Mouse (Mus musculus): ENCODE measurements around the gene Phactr1.
A peak's percentile ranks its signal among the peaks of the same experiment; 100 is the strongest.

Phactr1 gene

DNA sequence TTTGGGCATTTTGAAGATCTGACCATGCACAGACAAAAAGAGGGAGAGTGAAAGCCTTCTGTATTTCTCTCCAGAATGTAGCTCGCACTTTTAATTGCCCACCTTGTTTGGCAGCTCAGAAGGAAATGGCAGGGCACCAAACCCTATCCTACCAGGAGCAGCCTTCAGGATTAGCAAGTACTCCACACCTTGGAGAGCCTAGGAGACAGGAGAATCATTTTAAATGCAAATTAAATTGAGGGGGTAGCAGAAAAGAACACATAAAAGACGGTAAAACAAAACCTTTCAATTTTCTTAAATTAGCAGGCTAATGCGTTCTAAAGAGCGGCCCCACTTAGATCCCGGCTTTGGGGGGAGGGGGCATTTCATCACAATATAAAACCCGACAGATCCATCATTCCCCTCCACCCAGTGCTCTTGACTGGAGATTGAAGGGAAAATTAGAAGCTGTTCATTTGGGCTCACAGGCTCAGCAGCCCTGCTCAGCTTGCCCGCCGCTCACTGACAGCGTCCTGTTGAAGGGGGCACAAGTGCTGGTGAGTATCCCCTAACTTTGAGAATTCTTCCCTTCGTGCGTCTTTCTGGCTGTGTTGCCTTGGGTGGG lies at the start of gene Phactr1:
TSS of gene Phactr1 (plus strand) at position 233 of the 604 bp plus-strand sequence.
- DNase-seq (ENCODE audit: low spot score in 2 of 2) = no peak

DNA sequence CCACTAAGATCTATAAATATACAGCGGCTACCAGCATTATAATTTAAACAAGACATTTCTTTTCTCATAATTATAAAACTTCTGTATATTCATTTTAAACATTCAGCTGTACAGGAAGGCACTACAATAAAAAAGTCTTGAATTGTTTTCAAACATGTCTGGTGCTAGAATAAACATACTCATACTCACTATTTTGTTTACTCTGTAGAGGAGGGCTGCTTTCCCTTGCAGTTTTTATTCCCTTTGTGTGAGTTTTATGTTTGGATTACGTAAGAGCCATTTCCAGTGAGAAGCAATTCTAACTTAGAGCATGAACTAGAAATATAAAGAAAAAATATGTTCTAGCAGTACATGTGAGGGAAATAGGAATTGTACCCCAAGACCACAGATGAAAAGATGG lies 45.5 kb upstream of the Phactr1 start:
- DNase-seq (ENCODE audit: low spot score in 2 of 2) = no peak

DNA sequence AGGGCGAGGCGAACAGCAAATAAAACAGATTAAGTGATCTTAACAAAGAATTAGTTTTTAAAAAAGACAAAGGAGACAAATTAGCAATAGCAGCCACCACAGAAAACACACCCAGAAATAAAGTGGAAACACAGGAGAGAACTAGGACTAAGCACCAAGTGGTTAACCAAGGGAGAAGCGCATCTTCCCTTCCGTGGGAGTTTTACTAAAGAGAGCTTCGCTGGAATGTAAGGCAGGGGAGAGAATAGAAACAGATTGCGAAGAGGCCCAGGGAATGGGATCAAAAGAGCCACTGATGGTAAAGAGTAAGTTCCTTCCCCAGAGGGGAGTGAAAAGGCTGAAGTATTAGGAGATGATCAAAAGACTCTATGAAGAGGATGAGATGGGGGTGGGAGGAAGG lies 30.2 kb upstream of the Phactr1 start:
- no peak for DNase-seq (ENCODE audit: low spot score in 2 of 2)

DNA sequence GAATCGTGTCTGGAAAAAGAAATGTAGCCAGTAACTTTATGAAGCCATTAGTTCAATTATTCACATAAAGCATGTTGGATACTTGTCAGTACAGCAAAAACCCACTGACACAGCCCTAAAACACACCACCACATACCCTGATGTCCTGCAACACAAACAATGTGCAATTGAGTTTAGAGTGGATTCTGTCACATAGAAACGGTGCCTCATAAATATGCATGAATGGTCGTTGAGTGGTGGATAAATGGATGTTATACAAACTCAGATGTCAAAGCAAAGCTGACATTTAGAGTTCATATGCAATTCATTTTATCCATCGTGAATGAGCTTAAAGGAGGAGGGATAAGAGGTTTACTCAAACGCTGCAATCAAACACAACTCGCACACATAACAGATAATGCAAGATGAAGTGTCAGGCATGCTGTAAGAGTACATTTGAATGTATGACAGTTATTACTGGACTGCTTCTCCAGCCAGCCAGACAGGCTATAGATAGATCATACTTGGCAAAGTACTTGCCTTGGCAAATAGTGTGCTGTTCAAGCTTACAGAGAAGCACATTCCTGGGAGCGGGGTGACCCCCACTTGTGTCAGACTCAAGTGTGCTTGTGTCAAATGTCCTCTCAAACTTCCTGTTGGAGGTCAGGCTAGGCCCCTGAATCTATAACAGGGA lies 23.6 kb upstream of the Phactr1 start:
- peak; percentile 22 to 30 for DNase-seq (ENCODE audit: low spot score in 2 of 2)

DNA sequence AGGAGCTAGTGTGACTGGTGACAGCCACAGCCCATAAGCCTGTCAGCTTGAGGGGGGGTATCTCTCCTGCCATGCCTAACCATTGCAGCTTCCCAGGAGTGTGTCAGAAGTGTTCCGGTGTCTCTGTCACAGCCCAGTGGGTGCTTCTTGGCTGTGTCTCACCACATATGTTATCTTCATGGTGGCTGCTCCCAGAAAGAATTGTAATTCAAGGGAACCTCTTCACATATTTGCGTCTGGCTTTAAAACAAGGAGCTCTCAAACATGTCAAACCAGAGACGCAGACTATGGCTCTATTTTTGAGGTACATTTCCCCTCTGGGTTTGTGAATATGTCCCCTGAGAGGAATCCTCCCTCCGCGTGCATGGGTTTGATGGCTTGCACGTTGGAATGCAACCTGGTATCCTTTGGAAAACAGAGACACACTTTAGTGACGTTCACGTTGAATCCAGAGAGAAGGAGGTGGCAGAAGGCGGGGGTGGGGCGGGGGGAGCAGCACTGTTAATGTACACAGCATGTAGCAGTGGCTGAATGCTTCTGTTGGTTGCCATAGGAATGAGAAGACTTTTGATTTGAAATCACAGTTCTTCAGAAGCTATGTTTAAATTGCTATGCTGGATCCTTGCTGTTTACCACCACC lies 8.7 kb upstream of the Phactr1 start:
- DNase-seq (ENCODE audit: low spot score in 2 of 2) = no peak

DNA sequence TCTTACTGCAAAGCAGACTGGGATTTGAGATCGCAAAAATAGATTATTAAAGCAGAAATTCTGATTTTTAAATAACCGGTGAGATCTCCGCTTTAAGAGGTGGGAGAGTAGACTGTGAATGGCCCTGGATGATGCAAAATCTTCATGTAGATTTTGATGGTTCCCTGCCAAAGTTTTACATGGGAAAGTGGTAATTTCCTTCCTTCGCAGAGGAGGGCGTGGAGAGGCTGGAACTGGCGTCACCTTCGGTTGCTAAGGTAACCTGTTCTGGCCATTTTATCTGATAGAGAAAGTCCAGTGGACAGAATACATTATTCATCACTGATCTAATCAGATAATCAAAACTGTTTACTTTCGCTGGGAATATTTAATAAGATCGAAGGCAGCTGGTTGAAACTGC lies 876 bp downstream of the Phactr1 start:
- no peak for DNase-seq (ENCODE audit: low spot score in 2 of 2)

DNA sequence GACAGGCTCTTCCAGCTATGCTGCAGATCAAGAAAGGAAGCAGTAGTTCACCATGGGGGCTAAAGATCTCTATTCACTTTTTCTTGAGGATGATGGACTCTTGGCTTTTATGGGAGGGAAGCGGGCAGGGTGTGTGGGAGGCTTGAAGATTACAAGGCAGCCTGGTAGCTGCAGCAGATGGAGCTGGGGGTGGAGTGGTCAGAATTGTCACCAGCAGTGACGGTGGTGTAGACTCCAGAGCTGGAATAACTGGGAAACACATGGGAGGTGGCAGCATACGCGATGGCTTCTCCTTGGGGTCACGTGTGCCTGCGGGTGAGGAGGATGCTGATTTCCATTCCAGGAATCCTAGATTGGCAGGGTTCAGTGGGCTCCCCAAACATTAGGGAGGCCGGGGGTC lies 3.8 kb downstream of the Phactr1 start:
- no peak for DNase-seq (ENCODE audit: low spot score in 2 of 2)

DNA sequence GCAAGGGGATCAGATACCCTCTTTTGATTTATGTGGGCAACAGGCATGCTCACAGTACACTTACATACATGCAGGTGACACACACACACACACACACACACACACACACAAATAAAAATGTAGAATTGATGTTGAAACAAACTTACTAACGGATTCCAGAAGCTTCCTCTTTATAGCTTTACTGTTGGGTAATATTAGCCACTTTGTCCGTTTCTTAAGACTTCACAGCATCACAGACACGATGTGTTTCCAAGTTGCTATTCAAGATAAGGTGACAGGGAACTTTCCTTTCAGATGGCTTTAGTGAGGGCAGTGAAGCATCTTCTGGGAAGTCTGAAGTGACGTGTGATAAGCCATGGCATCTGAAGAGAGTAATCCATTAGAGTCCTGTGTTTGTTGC lies 11.8 kb downstream of the Phactr1 start:
- no peak for DNase-seq (ENCODE audit: low spot score in 2 of 2)

DNA sequence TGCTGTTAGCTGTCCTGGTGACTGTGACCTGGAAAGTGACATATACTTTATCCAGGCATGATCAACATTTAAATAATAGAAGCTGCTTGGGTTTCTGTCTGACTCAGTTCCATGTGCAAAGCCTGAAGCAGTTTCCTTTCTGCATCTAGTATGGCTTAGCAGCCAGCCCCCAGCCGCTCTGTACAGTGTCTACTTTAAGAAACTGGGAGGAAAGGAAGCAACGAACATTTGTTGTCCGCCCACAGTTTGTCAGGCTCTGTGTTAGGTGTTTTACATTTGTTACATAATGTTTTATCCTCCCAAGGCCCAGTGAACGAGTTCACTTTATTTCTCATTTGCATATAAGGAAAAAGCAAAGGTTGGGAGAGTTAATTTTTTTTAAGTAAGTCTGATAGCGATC lies 16.2 kb downstream of the Phactr1 start:
- DNase-seq (ENCODE audit: low spot score in 2 of 2) = no peak

DNA sequence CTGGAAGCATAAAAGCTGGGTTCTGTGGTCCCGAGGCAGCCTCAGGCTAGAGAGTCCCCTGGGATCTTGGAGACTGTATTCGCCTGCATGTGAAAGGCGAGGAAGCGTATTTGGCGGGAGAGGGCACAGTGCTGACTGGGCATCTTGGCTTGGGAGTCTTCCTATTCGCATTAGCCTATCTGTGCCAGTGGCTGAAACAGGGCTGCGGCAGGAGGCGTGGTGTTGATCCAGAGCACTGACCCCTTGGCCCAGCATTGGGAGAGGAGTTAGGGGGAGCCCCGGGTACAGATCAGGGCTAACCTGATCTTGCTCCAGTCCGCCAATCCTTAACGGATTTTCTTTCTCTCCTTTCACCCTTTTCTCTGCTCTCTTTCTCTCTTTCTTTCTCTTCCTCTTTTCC lies 28.7 kb downstream of the Phactr1 start:
- DNase-seq (ENCODE audit: low spot score in 2 of 2) = no peak

DNA sequence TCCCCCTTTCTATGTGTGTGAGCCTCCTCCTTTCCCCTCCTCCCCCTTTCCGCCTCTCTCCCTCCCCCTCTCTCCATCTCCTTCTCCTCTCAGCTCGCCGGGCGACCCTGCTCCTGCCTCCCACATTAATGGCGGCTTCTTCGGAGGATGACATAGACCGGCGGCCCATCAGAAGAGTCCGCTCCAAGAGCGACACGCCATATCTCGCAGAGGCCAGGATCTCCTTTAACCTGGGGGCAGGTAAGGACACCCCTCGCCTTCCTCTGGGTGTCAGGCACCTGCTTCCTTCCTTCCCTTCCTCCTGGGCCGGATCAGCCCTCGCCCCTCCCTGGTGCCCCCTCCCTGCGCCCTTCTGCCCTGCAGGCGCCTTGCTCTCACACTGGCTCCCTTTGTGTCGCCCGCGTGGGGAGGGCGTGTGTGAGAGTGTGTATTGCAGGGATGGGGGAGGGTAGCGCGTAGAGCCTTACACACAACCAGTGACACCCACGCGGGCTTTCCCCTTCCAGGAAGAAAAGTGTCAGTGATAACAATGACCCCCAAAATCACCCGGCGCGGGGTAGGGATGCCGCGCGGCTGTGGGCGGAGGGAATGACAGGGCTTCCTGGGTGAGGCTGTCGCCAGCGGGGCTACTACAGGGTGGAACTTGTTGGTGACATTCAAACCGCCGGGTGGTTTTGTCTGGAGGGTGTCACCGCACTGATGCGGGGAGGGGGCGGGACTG lies 29.3 kb downstream of the Phactr1 start:
- DNase-seq (ENCODE audit: low spot score in 2 of 2) = no peak

DNA sequence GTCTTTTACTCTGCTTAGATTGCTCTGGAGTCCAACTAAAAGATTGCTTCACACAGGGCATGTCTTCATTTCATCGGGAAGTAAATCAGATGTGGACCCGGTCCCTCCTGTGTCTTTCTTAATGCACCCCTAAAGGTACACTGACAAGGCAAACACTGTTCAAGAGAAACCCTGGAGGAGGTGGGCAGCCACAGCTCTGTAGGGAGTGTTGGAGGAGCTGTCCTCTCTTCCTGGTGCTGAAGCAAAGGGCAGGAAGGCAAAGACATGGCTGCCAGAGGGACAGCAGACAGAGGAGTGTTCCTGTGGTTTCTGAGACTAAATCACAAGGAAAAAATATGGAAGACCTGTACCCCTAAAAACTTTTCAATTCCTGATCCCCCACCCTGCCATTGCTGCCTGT lies 31.1 kb downstream of the Phactr1 start:
- no peak for DNase-seq (ENCODE audit: low spot score in 2 of 2)

DNA sequence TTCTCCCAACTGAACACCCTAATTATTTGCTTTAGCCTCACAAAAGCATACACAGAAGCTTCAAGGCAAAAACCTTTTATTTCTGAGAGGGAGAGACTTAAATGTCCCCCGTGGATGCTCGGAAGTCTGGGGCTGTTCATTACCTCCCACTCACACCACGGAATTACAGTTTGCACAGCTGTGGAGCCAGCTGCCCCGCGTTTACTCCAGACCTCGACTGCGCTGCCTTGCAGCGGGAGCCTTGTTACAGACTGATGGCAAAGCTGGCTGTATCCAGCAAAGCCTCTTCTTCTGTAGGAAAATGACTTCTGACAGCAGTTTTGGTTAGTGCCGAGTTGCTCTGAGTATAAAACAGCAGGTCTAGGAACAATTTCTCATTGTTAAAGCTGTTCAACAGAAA lies 39.0 kb downstream of the Phactr1 start:
- DNase-seq (ENCODE audit: low spot score in 2 of 2) = no peak

DNA sequence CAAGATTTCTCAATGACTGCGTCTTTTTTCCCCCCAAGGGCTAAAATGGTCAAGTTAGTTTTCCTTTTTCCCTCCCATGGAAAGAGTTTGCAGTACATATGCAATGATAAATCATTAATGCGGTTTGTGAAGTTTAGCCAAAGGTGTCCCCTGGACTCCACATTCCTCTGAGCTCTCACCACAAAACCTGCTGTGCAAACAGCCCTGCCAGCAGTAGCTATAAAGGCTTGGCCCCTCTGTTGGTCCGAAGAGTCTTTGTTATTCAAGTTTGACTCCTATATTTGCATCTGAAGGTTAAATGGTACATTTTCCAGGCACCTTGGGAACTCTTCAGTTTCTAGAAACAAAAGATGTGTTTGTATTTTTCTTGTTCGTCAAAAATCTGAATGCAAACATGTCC lies 39.7 kb downstream of the Phactr1 start:
- no peak for DNase-seq (ENCODE audit: low spot score in 2 of 2)

DNA sequence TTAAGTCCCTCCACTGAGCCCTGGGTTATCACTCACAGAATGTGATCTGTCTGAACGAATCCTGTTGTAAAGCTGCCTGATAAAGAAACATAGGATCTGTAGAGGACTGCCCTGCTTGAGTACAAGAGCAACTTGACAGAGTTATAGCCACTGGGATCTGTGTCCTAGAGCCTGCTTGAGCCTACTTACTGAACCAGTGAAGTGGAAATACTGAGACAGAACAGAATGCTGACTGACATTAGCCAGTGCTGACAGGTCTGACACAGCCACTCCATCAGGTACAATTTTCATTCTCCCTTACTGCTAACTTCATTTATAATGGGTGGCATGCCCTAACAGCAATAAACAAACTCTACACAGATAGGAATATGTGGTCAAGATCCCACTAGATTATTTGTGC lies 40.2 kb downstream of the Phactr1 start:
- no peak for DNase-seq (ENCODE audit: low spot score in 2 of 2)

DNA sequence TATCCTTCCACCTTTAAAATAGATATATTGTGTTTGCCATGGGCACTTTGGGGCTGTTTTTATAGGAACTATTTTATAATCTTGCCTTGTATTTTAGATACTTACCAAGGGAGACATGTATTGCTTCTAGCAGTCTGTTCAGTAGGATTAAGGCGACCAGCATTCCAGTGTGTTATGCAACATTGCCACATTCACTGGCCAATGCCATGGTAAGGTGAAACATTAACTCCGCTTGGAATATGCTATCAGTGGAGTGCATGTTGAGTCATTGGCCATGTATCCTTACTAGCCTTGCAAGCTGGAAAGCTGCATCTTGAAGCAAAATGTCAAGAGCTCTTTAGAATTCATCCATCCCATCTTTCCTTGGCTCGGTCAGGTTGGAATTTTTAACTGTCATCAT lies 43.6 kb downstream of the Phactr1 start:
- no peak for DNase-seq (ENCODE audit: low spot score in 2 of 2)

DNA sequence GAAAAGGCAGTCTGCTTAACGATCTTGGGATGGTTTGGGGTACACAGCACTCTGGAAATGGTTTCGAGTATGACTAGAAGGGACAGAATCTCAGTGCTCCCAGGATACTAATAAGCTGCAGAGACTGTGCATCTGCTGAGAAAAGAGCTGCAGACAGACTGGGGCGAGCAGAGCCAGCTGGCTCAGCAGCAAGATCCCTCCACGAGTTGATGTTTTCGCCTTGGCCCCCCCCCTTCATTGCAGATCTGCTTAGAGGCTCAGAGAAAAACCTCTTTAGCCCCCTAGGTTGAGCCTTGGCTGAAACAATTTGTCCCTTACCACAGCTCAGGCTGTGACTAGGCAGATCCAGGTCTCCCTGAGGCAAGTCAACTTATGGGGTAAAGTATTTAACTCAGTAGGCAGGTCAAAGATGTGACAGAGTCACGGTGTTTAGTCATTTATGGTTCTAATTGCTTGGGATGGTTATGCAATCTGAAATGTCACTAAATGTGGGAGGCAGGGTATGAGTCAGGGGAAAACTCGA lies 45.3 kb downstream of the Phactr1 start:
- peak; percentile 7 to 11 for DNase-seq (ENCODE audit: low spot score in 2 of 2)

DNA sequence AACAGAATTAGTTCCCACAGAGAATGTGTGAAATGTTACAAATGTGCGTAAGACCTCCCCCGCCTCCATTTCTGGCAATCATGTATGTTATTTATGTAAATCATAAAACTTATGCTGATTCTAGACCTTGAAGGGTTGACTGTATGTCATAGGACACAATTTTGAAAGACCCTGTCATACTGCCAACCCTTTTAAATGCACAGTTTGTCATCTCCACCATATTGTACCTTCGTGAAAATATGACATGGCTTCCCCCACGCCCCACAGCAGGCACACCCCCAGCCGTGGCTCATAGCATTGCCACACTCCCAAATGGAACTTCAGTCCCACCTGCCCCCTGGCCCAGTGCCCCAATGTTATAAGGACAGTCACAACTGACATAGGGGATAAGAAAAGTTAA lies 57.1 kb downstream of the Phactr1 start:
- DNase-seq (ENCODE audit: low spot score in 2 of 2) = no peak

DNA sequence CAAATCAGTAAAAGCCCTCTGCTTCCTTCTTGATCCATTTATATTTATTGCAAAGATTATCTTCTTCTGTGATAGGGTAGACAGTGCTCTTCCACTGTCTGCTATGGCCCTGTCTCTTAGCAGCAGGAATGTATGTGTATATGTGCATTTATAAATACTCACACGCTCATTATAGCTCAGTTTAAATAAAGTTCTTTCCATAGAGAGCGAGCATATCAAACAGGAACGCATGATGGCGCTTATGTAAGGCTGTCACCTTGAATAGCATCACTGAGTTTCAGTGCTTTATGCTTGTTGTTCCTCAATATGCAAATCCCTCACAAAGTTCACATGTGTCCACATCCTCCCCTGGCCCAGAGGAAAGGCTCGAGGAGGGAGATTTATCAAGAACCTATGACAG lies 57.7 kb downstream of the Phactr1 start:
- DNase-seq (ENCODE audit: low spot score in 2 of 2) = no peak

DNA sequence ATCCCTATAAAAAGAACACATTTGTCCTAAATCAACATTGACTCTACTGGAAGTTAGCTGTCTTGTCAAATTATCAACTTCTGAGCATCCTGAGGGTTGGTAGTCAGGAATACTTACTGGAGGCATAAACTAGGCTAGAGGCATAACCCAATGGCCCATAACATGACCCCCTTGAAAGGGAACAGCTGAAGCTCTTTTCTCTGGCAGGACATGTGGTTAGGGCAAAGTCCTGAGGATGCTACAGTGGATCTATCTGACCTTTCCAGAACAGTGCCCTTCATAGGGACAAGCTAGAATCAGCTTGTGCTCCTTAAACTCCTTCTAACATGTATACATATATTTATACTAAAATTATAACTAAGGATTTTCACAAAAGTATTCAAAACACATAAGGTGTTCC lies 61.8 kb downstream of the Phactr1 start:
- DNase-seq (ENCODE audit: low spot score in 2 of 2) = no peak

DNA sequence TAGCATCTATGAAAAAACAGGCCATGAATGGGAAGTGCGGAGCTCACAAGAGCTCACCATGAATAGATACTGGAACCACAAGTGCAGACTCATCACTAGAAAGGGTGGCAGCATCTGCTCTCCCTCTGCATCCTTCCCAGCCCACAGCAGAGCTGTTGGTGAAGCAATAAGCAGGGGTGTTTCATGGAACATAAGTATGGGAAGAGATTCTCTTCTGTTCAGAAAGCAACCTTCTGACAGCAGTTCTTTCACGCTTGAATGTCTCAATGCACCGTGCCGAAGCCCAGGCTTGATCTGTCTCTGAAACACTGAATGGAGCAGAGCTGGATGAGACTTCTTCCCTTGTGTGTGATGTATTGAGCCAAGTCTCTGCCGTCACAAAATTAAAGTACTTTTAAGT lies 64.0 kb downstream of the Phactr1 start:
- DNase-seq (ENCODE audit: low spot score in 2 of 2) = no peak

DNA sequence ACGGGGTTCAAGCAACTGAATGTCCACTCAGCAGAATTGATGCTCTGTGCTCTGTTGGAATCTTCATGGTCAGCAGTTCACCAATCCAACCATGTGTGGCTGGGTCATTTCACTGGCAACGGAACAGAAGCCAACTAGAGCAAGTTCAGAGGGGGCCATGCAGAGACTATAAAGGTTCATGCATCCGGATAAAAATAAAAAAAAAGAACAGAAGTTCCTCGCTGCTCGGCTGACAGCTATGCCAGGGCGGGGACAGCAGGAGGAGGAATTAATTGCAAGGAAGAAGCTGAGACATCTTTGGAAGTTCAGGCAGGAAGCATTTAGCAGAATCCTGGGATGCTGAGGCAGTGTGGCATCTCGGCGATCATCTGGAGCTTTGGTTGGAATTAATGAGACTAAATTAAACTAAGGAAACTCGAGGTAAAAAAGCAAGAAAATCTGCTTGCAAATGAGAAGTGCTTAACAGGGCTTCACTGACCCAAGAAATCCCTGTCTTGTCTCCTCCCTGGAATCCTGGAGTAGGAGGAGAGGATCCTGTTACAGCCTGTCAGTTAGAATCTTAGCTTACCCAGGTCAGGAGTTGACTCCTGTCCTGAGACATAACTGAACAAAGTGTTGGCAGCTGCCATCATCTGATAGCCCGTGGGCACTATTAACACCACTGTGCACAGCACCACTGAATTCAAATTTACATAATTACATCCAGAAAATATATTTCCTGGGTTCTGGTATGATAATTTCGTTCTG lies 77.4 kb downstream of the Phactr1 start:
- no peak for DNase-seq (ENCODE audit: low spot score in 2 of 2)
